Mouse (Mus musculus) hindbrain, embryonic 13.5 days (tissue): ENCODE measurements at regions not wholly inside any gene's neighbourhood (a gene's known extent, or its start where the extent isn't known, plus 50 kb on each side); places are given as distances from the start of the nearest gene placed in this dataset.
A peak's percentile ranks its signal among the peaks of the same experiment; 100 is the strongest.

Experiments used
- ATAC-seq: fragments of 200-750 bp; cut with Nextera tagmentation; 2 replicates; pipeline ENCODE4 v1.8.0; 2017; ENCODE audit warnings: moderate TSS enrichment; ENCODE audit not compliant: low FRiP score
- H3K27ac ChIP-seq: fragments of 300-500 bp; sonication (generic); 2 replicates; pipeline ENCODE4 v1.5.1; 2015; ENCODE audit warnings: inconsistent platforms, mild to moderate bottlenecking, moderate library complexity
- H3K27me3 ChIP-seq: fragments of 300-500 bp; sonication (generic); 2 replicates; pipeline ENCODE4 v1.6.1; 2015; ENCODE audit warnings: mild to moderate bottlenecking, inconsistent platforms
- H3K36me3 ChIP-seq: fragments of 300-500 bp; sonication (generic); 2 replicates; pipeline ENCODE4 v1.6.1; 2015; ENCODE audit warnings: mild to moderate bottlenecking, inconsistent platforms
- H3K4me1 ChIP-seq: fragments of 300-500 bp; sonication (generic); replicated peaks from 2 replicates; pipeline ENCODE4 v1.6.1; 2015; ENCODE audit warnings: inconsistent platforms
- H3K4me2 ChIP-seq: fragments of 300-500 bp; sonication (generic); 2 replicates; pipeline ENCODE4 v1.6.1; 2015; ENCODE audit warnings: inconsistent platforms, mild to moderate bottlenecking, moderate library complexity
- H3K4me3 ChIP-seq: fragments of 300-500 bp; sonication (generic); 2 replicates; pipeline ENCODE4 v1.5.1; 2015; ENCODE audit warnings: mild to moderate bottlenecking, inconsistent platforms
- H3K9ac ChIP-seq: fragments of 300-500 bp; sonication (generic); 2 replicates; pipeline ENCODE4 v1.6.1; 2015; ENCODE audit warnings: mild to moderate bottlenecking, inconsistent platforms
- H3K9me3 ChIP-seq: fragments of 300-500 bp; sonication (generic); 2 replicates; pipeline ENCODE4 v1.6.1; 2016; ENCODE audit warnings: inconsistent platforms
- WGBS: fragments of 180-500 bp; shearing (Covaris S2); methylation state at CpG from one replicate; pipeline ENCODE4 v1.1.7; 2015; 5-methylcytosine and 5-hydroxymethylcytosine counted together

DNA sequence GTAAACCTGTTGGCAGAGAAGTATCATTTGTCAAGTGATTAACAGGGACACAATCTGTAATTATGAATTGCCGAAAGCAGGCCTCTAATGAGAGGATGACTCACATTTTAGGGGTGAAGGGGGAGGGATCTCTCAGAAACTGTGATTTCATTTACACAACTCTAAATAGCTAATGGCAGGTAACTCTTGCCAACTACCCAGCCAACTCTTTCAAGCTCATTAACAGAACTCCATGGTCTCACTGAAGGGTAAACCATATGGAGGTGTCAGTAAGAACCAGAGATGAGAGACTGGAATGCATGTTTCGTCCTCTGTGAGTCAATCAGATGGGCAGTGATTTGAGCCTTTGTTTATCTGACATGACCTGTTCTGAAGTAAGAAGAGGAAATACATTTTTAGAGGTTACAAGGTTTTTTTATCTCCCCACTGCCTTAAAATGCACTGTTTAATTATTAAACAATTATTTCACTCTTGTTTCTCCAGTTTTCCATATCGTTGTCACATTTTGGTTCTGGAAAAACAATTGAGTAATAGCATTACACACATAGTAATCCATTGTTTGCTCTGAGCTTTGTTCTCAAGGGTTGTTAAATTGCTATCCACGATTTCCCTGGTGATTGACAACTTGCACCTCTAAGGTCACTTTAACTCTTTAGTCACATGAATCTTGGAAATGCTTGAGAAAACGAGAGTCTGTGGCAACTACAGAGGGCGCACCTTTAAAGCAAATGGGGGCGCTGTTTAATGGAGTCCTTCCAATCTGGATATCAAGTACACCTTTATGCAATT lies 451.5 kb downstream of the Gm43517 start:
- Histone ChIP-seq H3K4me2 (no peak overlapping the region), H3K9ac (no peak overlapping the region), H3K4me3 (no peak overlapping the region), H3K9me3 (no peaks in the 10 kb centered on the region), H3K27ac (no peak overlapping the region), H3K4me1 (no peaks in the 10 kb centered on the region), H3K27me3 (no peaks in the 10 kb centered on the region), H3K36me3 (no peaks in the 10 kb centered on the region)
- WGBS, result 61% methylated on average over 7 of the region's 7 CpGs
- ATAC-seq, result no peak

DNA sequence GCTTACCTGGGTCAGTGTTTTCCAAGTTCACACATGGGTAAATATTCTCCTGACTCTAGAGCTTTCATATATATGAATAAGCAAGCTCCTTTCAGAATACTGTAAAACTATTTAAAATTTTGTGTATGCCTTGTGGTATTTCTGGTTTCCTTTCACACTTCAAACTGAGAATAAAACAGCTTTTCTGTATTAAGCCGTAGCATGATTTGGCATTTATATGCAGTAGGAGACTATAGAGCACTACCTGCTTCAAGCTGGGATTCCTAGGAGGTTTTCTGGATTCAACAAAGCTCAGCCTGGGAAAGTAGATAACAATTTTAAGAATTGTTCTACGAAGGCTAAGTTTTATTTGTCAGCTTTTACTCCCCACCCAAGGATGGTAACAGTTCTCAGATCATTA lies 500.5 kb downstream of the Gm43517 start:
- Histone ChIP-seq H3K9me3 (no peaks in the 10 kb centered on the region), H3K4me3 (no peak overlapping the region), H3K4me1 (no peaks in the 10 kb centered on the region), H3K36me3 (no peaks in the 10 kb centered on the region), H3K9ac (no peak overlapping the region), H3K27me3 (no peaks in the 10 kb centered on the region), H3K4me2 (no peak overlapping the region), H3K27ac (no peak overlapping the region)
- 88% methylated on average over 2 of the region's 2 CpGs for WGBS
- no peak for ATAC-seq

DNA sequence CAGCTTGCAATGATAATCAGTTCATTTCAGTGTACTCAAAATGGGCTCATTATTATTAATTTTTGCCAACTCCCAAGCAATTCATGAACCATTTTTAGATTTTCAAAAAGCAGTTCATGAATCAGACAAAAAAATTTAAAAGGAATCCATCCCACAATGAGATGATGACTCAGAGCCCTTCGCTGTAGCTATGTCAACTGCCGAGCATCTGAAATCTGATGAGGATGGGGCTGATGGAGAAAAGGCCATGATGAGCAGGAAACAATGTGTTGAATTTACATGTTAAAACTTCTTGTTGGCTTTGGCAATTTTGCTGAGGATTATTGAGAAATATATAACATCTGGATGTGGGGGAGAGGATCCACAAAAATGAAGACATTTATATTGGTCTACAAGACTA lies 502.3 kb downstream of the Gm43517 start:
- H3K27me3 ChIP-seq, result no peaks in the 10 kb centered on the region
- no peak for ATAC-seq
- H3K36me3 ChIP-seq, result no peaks in the 10 kb centered on the region
- H3K27ac ChIP-seq, result no peak overlapping the region
- H3K4me2 ChIP-seq, result no peak overlapping the region
- H3K4me1 ChIP-seq, result no peaks in the 10 kb centered on the region
- H3K4me3 ChIP-seq, result no peak overlapping the region
- no peak overlapping the region for H3K9ac ChIP-seq
- WGBS, result 88% methylated on average over 2 of the region's 2 CpGs
- H3K9me3 ChIP-seq, result no peaks in the 10 kb centered on the region

DNA sequence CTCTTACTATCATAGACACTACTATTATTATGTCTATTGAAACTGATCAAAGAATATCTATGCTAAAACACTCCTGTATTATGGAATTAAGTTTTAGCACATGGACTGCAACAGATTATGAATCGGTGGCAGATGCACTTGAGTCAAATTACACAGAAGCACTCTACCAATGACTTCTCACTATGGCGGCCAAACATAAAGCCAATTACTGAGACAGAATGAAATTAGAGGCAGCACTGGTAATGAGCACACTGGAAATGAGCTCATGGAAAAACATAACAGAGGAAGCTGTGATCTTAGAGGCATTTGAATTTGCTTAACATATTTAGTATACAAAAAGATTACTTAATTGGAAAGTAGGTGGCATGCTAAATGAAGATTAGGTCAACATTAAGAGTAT lies 512.8 kb downstream of the Gm43517 start:
- ATAC-seq, result no peak
- WGBS, result 84% methylated on average over 2 of the region's 2 CpGs

DNA sequence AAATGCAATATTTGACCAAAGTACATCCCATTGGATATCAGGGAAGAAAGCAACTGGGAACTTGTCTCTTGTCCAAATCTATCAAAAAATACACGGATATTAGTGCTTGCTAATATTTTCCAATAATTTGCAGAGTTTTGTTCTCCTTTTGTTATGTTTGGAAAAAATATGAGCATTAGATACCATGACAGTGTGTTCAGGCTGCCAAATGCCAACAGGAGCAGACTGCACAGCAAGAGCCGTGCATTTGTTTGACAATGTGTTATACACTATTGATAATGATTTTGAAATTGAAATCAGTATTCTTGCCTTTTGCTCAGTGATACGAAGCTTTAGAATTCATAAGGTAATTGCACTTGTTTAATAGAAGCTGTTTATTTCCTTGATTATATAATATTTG lies 530.7 kb downstream of the Gm43517 start:
- no peak overlapping the region for H3K4me3 ChIP-seq
- no peaks in the 10 kb centered on the region for H3K9me3 ChIP-seq
- no peaks in the 10 kb centered on the region for H3K27me3 ChIP-seq
- H3K36me3 ChIP-seq, result no peaks in the 10 kb centered on the region
- no peaks in the 10 kb centered on the region for H3K4me1 ChIP-seq
- no peak for ATAC-seq
- H3K9ac ChIP-seq, result no peak overlapping the region
- H3K4me2 ChIP-seq, result no peak overlapping the region
- 89% methylated on average over 3 of the region's 3 CpGs for WGBS
- no peak overlapping the region for H3K27ac ChIP-seq

More for the DNA sequence above, 512.8 kb downstream of the Gm43517 start:
- H3K9me3 ChIP-seq, result no peaks in the 10 kb centered on the region
- H3K4me2 ChIP-seq, result no peak overlapping the region
- H3K36me3 ChIP-seq, result no peaks in the 10 kb centered on the region
- H3K27ac ChIP-seq, result no peak overlapping the region
- H3K4me1 ChIP-seq, result no peaks in the 10 kb centered on the region
- H3K4me3 ChIP-seq, result no peak overlapping the region
- no peak overlapping the region for H3K9ac ChIP-seq
- no peaks in the 10 kb centered on the region for H3K27me3 ChIP-seq

DNA sequence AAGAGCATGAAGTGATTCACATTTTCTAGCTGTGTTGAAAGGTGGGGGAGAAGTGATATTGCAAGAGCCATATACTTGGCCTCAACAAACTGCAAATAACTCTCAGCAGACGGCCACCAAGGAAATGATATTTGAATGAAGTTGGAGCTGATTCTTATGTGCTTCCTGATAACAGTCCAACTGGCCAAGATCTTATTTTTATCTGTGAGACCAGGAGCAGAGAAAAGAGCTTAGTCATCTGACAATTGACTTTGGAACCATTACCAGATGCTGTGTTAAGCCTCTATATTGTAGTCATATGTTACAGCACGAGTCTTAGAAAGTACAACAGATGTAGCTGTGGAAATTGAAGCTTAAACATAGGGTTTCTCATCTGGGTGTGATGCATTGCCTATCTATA lies 536.6 kb downstream of the Gm43517 start:
- ATAC-seq, result no peak
- Histone ChIP-seq H3K4me1 (no peaks in the 10 kb centered on the region), H3K27me3 (no peaks in the 10 kb centered on the region), H3K9me3 (no peaks in the 10 kb centered on the region), H3K27ac (no peak overlapping the region), H3K4me2 (no peak overlapping the region), H3K9ac (no peak overlapping the region), H3K36me3 (no peaks in the 10 kb centered on the region), H3K4me3 (no peak overlapping the region)
- 85% methylated on average over 2 of the region's 2 CpGs for WGBS

DNA sequence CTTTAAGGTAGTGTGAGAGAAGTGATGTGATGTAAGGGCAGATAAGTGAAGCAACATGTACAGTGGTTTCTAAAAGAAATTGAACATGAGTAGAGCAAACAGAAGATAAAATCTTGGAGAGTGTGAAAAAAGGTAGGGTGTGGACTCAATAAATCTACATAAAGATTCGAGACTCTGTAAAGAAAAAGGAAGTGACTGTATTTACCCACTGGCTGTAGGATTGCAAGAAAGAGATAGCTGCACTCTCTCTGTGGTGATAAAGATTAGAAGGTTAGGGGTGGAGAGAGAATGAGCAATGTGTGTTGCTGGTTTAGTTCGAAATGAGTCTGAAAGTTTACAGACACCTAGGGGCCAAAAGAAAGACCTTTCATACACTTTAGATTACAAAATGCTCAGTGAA lies 555.8 kb downstream of the Gm43517 start:
- H3K4me1 ChIP-seq, result peaks cover 9% of the 10 kb centered on the region
- no peaks in the 10 kb centered on the region for H3K9me3 ChIP-seq
- ATAC-seq, result no peak
- H3K4me2 ChIP-seq, result no peak overlapping the region
- H3K27ac ChIP-seq, result no peak overlapping the region
- H3K36me3 ChIP-seq, result no peaks in the 10 kb centered on the region
- no peak overlapping the region for H3K4me3 ChIP-seq
- H3K9ac ChIP-seq, result no peak overlapping the region
- WGBS, result 86% methylated on average over 2 of the region's 2 CpGs
- no peaks in the 10 kb centered on the region for H3K27me3 ChIP-seq

DNA sequence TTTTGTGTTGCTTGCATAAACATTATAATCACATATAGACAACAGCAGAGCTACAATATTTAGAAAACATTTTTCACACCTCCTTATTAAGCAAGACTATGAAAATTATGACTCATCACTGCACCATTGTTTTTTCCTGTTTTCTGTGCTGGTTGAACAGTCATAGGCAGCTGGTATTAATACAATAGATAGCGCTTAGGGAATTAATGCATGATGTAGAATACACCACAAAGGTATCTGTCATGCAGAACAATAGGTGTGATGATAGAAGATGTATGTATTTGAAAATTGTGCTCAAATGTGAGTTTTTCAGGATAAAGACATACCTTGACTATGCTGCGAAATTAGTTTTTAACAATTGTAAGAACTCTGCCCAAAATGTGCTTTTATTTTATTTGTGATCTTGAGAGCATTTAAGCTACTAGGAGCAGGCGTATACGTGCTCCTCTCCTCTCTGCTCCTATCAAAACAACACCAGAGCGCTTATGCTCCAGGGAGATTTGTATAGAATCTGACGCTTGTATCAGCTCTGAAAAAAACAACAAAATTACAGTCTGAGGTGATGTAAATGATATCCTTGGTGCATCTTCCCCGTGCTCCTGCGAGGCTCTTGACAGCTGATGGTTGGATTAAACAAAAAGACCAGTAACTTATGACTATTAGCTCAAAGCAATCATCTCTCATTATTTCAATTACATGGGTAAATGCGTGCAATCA lies 560.1 kb downstream of the Gm43517 start:
- H3K27ac ChIP-seq, result peak overlapping the region; percentile 49
- no peak overlapping the region for H3K9ac ChIP-seq

DNA sequence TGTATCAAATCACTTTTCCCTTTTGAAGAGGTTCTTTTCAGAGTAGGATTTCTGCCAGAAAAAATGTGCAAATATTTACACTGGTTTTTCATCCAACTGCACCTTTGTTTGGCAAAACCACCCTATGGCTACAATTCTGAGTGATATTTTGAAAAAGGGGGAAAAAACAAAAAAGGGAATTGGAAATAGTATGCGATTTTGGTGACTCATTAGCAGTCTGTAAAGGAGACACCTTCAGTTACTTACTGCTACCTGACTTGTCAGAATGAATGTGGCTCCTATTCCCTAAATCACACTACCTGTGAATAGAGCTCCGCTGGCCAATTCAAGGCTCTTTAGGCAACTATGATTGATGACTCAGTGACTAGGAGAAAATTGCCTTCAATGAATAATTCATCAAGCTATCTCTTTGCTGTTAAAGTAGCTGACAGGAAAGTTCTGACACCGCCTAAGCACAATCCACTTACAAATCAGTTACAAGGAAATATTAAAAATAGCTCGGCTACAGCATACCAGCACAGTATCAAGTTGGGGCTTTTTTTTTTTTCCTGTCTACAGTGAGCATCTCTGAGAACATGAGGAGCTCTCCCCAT lies 560.8 kb downstream of the Gm43517 start:
- peak overlapping the region; percentile 26; the same call in 1 of the 2 replicates for H3K27ac ChIP-seq
- ATAC-seq, result peak; percentile 84
- no peak overlapping the region for H3K4me2 ChIP-seq

More for the DNA sequence above, 560.1 kb downstream of the Gm43517 start:
- peak; percentile 62 for ATAC-seq
- peaks cover 13% of the 10 kb centered on the region for H3K4me1 ChIP-seq
- H3K36me3 ChIP-seq, result no peaks in the 10 kb centered on the region
- 50% methylated on average over 9 of the region's 9 CpGs for WGBS
- H3K27me3 ChIP-seq, result no peaks in the 10 kb centered on the region
- no peak overlapping the region for H3K4me2 ChIP-seq
- H3K4me3 ChIP-seq, result no peak overlapping the region
- H3K9me3 ChIP-seq, result no peaks in the 10 kb centered on the region

DNA sequence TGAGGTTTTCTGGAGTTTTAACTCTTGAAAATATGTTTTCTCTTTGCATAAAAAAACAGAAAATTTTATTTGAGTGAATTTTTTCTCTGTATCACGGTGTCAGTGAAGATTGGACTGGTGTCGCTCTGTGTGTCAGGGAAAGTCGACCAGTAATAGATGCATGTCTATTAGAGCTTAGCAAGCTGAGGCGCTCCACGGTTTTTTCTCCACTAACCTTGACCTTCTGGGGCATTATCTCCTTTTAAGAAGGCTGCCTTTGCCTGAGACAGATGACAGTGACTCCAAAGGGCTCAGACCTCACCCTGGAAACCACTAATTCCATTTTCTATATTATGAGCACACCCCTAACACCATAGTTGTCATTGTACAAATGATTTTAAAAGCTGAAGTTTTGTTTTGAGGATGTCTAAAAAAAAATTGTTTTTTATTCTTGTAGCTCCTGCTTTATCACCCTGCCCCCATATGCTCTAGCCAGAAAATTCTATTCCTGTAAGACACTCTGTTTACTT lies 561.8 kb downstream of the Gm43517 start:
- 21% methylated on average over 5 of the region's 5 CpGs for WGBS
- ATAC-seq, result no peak
- H3K4me2 ChIP-seq, result no peak overlapping the region
- H3K9me3 ChIP-seq, result no peaks in the 10 kb centered on the region
- peaks cover 13% of the 10 kb centered on the region for H3K4me1 ChIP-seq
- no peak overlapping the region for H3K9ac ChIP-seq
- H3K4me3 ChIP-seq, result no peak overlapping the region
- H3K36me3 ChIP-seq, result no peaks in the 10 kb centered on the region
- H3K27ac ChIP-seq, result no peak overlapping the region
- no peaks in the 10 kb centered on the region for H3K27me3 ChIP-seq

More for the DNA sequence above, 560.8 kb downstream of the Gm43517 start:
- Histone ChIP-seq H3K9ac (no peak overlapping the region), H3K4me3 (no peak overlapping the region), H3K27me3 (no peaks in the 10 kb centered on the region), H3K36me3 (no peaks in the 10 kb centered on the region), H3K9me3 (no peaks in the 10 kb centered on the region), H3K4me1 (peaks cover 13% of the 10 kb centered on the region)
- WGBS, result 26% methylated on average over 4 of the region's 4 CpGs

DNA sequence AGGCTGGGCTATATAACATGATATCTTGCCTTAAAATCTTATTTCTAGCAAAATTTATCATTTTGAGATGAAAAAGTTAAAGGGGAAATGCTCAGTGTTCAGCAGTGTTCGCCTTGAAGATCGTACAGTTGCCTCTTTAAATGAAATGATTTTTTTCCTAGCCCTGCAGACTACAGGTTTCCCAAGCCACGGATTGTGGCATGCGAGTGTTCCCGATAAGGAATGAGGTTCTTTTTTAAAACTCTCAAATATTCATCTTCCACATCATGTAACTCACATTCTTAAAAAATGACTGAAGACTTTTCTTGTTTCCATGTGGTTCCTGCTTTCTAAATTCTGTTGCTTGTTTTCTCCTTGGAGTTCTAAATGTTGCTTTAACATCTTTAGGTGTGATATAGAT lies 566.0 kb downstream of the Gm43517 start:
- WGBS, result 87% methylated on average over 5 of the region's 5 CpGs
- H3K27ac ChIP-seq, result no peak overlapping the region

DNA sequence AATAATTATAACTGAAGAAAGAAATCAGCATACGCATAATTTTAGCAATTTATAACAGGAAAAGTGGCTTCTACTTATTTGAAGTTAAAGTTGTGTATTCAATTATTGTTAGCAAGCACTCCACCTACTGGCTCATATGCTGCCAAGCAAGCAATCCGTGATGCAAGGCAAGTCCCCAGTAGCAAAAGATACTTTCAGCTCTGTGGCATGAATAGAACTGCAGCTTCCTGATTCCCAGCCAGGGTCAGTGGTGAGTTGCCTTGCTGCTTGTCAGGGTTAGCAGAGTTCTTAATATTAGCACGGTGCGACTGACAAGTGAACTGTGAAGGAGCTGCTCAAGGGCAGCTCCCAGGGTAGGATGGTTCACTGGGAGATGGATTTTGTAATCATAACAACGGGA lies 566.8 kb downstream of the Gm43517 start:
- no peak for ATAC-seq
- Histone ChIP-seq H3K4me3 (no peak overlapping the region), H3K9ac (no peak overlapping the region), H3K9me3 (no peaks in the 10 kb centered on the region), H3K4me1 (0 out of 2 replicates have a peak, but pooled peaks cover 1% of the 10 kb centered on the region), H3K27ac (no peak overlapping the region), H3K4me2 (no peak overlapping the region), H3K36me3 (no peaks in the 10 kb centered on the region), H3K27me3 (no peaks in the 10 kb centered on the region)
- 43% methylated on average over 5 of the region's 5 CpGs for WGBS

More for the DNA sequence above, 566.0 kb downstream of the Gm43517 start:
- Histone ChIP-seq H3K9me3 (no peaks in the 10 kb centered on the region), H3K9ac (no peak overlapping the region), H3K4me1 (peaks cover 5% of the 10 kb centered on the region; the same call in 1 of the 2 replicates), H3K4me2 (no peak overlapping the region), H3K27me3 (no peaks in the 10 kb centered on the region), H3K36me3 (no peaks in the 10 kb centered on the region), H3K4me3 (no peak overlapping the region)
- ATAC-seq, result no peak
